Mouse (Mus musculus) bone marrow, adult 2 months (tissue): ENCODE results near the gene Fbxo36.

Experiments
- CTCF ChIP-seq: fragments of 200-500 bp; IDR thresholded peaks from 2 replicates; pipeline ENCODE4 v1.5.1; 2011; ENCODE audit warnings: low read length, control low read depth; ENCODE audit not compliant: control insufficient read depth, insufficient read depth
- POLR2A ChIP-seq: fragments of 200-500 bp; IDR thresholded peaks from 2 replicates; pipeline ENCODE4 v1.6.1; 2011; ENCODE audit warnings: low read depth, mild to moderate bottlenecking, control low read depth, low read length, borderline replicate concordance; ENCODE audit not compliant: control insufficient read depth

GRCm38 (mm10) chr1:84910177-84910804 is 70.7 kb downstream of the Fbxo36 start:
- TF ChIP-seq CTCF (no peak), POLR2A (no peak)
